Mouse (Mus musculus) layer of hippocampus, postnatal 14 days (tissue): Measurements from ENCODE around the gene Gm904. TPM values are rescaled to one million over a fixed set of nuclear protein-coding genes. Genes with fewer than 3 reads are reported as not detected.
"Not testable (repeated sequence)": the region's sequence is repeated elsewhere in the genome, so short reads cannot be mapped to it uniquely, and the experiment has no call there.

Experiments
- DNase-seq, 2 experiments: peaks; one replicate each; pipeline ENCODE4 v3.0.0; 2021 to 2022; ENCODE audit warnings: low spot score in 2 of 2, mixed read lengths in 1 of 2
- long read RNA-seq, 2 experiments: library from polyadenylated mRNA; stranded (forward); transcript quantifications; one replicate each; pipeline ENCODE4 v2.0.0; 2021
- microRNA-seq, 2 experiments: library from miRNA; unstranded; fragments of <30 nt; microRNA quantifications; one replicate each; pipeline ENCODE4 v1.2.0; 2021
- total RNA-seq, 2 experiments: library from RNA; stranded (reverse); gene quantifications; 2 replicates each; pipeline ENCODE4 v1.2.3; 2021

Gm904 gene
- not detected for total RNA-seq
- long read RNA-seq, experiment 1, result 0 reads
- long read RNA-seq, experiment 2, result 0 reads

- not testable (repeated sequence) for DNase-seq
Observed at GRCm38 (mm10) chr13:50642928-50643327, at the start of gene Gm904. Gene Gm904 (plus strand): TSS chr13:50643228.

- DNase-seq, result not testable (repeated sequence)
Observed at GRCm38 (mm10) chr13:50648771-50649170, 5.7 kb downstream of the Gm904 start.

Small RNA genes lying within 50 kb of the gene (microRNA-seq; reads per million reads assigned to microRNA genes)
- gene Gm23952 (0 reads per million in 2 experiments), gene Mir683-2 (0 reads per million in 2 experiments)

Other genes with a start within 250 kb of the Gm904 start
- 10 to 100 TPM; 13.6 to 18.4 TPM for gene Fbxw17, start 225.4 kb upstream of the Gm904 start, total RNA-seq
- gene Gm47429, start 199.3 kb upstream of the Gm904 start, total RNA-seq, result not detected
- not detected for gene Nutm2, start 175.9 kb upstream of the Gm904 start, total RNA-seq
- gene Gm8765, start 55.1 kb downstream of the Gm904 start, total RNA-seq, result not detected